Mouse (Mus musculus): Measurements from ENCODE around the gene Sucnr1.

The Sucnr1 gene

DNA sequence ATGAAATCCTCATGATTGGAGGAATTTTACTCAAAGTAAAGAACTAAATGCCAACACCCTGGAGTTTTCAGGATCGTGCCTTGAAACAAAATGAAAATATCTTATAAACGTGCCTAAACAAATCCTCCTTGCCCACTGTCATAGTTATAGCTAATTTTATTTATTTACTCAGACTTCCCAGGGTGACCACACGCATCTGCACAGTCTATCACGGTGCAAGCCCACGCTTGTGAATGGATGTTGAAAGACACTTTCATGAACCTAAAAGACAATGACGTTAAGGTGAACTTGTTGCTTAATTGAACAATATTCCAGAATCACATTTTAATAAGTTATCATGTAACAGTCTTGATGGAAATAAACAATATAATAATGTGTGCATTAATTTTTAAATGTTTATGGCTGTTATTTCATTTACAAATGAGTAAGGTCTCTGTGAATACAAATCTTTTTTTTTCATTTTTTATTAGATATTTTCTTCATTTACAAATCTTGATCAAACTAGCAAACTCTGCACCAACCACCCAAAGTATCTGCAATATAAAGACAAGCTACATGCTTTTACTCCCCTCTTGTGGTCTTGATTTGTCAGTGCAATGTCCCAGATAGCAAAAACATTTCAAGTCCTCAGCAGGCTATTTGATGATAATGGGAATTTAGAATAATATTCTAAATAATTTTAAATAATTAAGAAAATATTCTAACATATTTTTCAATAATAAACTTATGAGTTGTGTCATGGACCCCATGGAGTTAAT is 30.4 kb downstream of the Sucnr1 start:
- DNase-seq (ENCODE audit: low spot score) = no peak

DNA sequence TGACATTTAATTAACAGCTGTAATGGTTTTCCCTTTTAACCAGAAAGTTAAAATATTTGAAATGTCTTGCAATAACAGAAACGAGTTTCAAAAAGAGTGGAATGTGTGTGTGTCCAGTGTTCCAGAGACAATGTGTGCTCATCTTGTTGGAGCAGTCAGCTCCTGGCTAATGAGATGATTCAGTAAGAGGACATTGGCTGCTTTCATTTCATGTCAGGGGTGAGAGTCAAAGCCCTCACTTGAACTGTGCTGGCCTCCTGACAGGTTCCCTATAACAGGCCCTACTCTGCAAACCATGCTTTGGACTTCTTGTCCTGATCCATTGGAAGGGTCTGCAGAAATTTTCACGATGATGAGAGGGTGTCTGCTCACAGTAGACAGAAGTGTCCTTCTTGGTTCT is 32.9 kb downstream of the Sucnr1 start:
- DNase-seq (ENCODE audit: low spot score) = no peak

DNA sequence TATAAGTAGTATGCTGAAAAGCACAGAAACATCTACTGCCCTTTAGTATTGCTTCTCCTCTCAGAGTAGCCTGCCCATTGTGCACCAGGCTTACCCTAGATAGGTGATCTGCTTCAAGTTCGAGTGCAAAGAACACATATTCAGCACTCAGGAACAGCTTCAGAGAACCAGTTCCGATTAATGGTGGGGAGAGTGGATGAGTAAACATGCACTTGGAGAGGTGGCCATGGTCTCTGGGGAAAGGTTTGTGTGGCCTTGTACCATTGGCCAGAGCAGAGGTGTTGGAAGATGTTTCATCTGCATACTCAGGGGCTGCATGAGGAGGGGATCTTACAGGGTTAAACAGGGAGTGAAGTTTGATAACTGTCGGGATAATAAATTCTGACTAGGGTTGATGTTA is 39.8 kb downstream of the Sucnr1 start:
- DNase-seq (ENCODE audit: low spot score) = no peak

DNA sequence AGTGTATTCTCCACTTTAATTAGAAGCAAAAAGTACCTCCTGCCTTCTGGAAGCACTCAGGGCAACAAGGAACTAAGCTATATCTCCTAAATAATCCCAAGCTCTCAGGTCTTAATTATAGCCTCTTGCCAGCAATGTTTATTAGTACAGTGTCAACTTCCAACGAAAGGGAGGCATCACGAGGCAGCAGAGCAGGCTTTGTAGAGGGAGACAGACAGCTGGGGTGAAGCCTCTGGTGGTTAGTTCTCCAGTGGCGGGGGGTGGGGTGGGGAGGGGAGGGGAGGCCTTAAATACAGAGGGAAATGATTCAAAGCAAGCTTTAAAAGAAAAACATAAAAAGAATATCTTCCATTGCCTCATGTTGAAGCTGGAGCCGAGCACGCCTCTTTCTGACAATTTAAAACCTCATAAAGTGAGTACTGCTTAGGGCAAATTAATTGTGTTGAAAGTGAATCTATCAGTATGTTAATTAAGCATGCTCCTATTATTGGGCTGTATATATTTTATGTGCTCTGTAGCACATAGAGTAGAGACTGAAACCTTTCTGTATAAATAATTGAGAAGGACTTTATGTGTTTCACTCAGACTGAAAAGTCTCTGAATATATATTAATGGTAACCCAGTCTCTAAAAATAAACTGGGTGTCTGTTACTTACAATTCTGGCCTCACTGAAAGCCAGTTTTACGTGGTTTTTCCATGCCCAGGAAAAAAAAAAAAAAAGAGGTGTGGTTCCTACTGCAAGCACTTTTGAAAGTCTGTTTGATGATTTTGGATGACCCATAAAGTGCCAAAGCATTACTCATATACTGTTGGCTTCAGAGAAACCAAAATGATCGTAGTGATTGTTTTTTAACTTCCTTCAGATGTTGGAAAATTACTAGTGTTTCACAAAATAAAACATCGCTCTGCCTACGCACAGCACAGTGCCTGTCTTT is 42.5 kb downstream of the Sucnr1 start:
- DNase-seq (ENCODE audit: low spot score) = no peak

DNA sequence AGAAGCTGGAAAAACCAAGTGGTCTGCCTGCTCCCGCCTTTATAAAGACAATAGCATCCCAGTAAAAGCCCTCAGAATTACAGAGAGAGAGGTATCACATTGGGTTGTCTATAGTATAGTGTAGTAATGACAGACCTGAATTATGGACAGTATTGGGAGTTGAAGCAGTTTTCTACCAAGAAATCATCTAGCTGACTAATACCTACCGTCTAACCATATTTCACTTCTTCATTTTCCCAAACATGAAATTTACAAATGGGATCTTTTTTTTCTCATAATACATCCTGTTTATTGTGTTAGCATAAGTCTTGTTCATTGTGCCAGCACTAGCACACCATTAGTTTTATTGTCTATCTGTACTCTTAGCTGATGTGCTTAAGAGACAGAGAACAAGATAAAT is 44.9 kb downstream of the Sucnr1 start:
- DNase-seq (ENCODE audit: low spot score) = no peak

GRCm38 (mm10) chr3:60128282-60128681 is 46.6 kb downstream of the Sucnr1 start:
- DNase-seq (ENCODE audit: low spot score) = no peak

- DNase-seq (ENCODE audit: low spot score) = no peak
Observed at GRCm38 (mm10) chr3:60135801-60136200, 54.1 kb downstream of the Sucnr1 start.

Data from T-cell, adult 2 months (primary cell).